Mouse (Mus musculus) hindbrain, embryonic 13.5 days (tissue): ENCODE data around the gene Heatr4. TPM values are rescaled to one million over a fixed set of nuclear protein-coding genes. Genes with fewer than 3 reads are reported as not detected.
"Not testable (repeated sequence)": the region's sequence is repeated elsewhere in the genome, so short reads cannot be mapped to it uniquely, and the experiment has no call there.

Source experiments
- ATAC-seq: fragments of 200-750 bp; cut with Nextera tagmentation; 2 replicates; pipeline ENCODE4 v1.8.0; 2017; ENCODE audit warnings: moderate TSS enrichment; ENCODE audit not compliant: low FRiP score
- H3K27ac ChIP-seq: fragments of 300-500 bp; sonication (generic); 2 replicates; pipeline ENCODE4 v1.5.1; 2015; ENCODE audit warnings: inconsistent platforms, mild to moderate bottlenecking, moderate library complexity
- H3K27me3 ChIP-seq: fragments of 300-500 bp; sonication (generic); 2 replicates; pipeline ENCODE4 v1.6.1; 2015; ENCODE audit warnings: mild to moderate bottlenecking, inconsistent platforms
- H3K36me3 ChIP-seq: fragments of 300-500 bp; sonication (generic); 2 replicates; pipeline ENCODE4 v1.6.1; 2015; ENCODE audit warnings: mild to moderate bottlenecking, inconsistent platforms
- H3K4me1 ChIP-seq: fragments of 300-500 bp; sonication (generic); replicated peaks from 2 replicates; pipeline ENCODE4 v1.6.1; 2015; ENCODE audit warnings: inconsistent platforms
- H3K4me2 ChIP-seq: fragments of 300-500 bp; sonication (generic); 2 replicates; pipeline ENCODE4 v1.6.1; 2015; ENCODE audit warnings: inconsistent platforms, mild to moderate bottlenecking, moderate library complexity
- H3K4me3 ChIP-seq: fragments of 300-500 bp; sonication (generic); 2 replicates; pipeline ENCODE4 v1.5.1; 2015; ENCODE audit warnings: mild to moderate bottlenecking, inconsistent platforms
- H3K9ac ChIP-seq: fragments of 300-500 bp; sonication (generic); 2 replicates; pipeline ENCODE4 v1.6.1; 2015; ENCODE audit warnings: mild to moderate bottlenecking, inconsistent platforms
- H3K9me3 ChIP-seq: fragments of 300-500 bp; sonication (generic); 2 replicates; pipeline ENCODE4 v1.6.1; 2016; ENCODE audit warnings: inconsistent platforms
- WGBS: fragments of 180-500 bp; shearing (Covaris S2); methylation state at CpG from one replicate; pipeline ENCODE4 v1.1.7; 2015; 5-methylcytosine and 5-hydroxymethylcytosine counted together
- polyA plus RNA-seq: library from polyadenylated mRNA; unstranded; fragments of >200 nt; fragmentation: Nextera tagmentation; extraction: Ambion mirVana; gene quantifications from 2 replicates; pipeline ENCODE4 v1.2.1, GENCODE M21; 2015

The Heatr4 gene
- polyA plus RNA-seq, 1 experiment from 2014 or later: not detected

DNA sequence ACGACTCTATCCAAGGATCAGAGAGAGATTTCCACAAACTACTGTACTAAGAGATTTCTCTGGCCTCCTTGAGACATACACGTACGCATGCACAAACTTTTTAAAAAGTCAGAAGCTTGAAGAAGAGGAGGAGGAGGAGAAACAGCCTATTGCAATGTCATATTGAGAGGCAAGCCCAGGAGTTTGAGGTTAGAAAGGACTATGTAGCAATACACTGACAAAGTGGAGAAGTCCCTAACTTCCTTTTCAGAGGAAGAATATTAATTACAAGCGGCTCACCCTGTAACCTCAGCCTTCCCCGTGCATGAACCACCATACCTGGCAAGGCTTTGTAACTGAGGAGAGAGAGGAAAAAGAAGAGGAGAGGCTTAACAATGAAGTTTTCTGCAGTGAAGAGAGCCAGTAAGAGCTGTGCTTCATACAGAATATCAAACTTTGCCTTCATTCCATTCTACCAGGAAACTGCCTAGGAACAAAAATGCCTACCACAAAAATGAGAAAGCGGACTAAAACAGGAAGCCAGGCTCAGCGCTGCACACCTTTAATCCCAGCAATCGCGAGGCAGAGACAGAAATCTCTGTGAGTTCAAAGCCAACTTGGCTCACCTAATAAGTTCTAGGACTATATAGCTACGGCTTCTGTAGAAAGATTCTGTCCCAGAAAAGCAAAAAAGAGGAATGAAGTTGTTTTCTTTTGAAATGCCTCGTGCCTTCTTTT lies 34.7 kb downstream of the Heatr4 start:
- WGBS: 31% methylated on average over 11 of the region's 11 CpGs

DNA sequence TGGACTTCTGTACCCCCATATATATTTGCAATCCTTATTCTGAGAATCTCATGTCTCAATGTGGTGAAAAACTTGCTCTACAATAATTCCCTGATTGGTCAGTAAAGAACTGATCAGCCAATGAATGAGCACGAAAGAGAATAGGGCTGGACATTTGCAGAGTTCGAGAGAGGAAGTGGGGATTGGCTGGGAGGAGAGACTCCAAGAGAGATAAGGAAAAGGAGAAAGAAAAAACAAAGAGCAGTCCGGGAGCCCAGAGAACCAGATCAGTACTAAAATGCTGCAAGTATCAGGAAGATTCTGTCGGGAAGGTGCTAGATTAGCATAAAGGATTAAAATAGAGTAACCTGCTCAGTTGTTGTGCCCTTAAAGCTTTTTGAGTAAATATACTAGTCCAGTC lies 35.6 kb downstream of the Heatr4 start:
- no peak overlapping the region for H3K4me3 ChIP-seq
- H3K9me3 ChIP-seq: no peaks in the 10 kb centered on the region
- H3K36me3 ChIP-seq: peaks cover 10% of the 10 kb centered on the region
- no peak overlapping the region for H3K9ac ChIP-seq
- no peak for ATAC-seq
- H3K27ac ChIP-seq: no peak overlapping the region
- H3K4me1 ChIP-seq: peaks cover 34% of the 10 kb centered on the region
- WGBS: 77% methylated on average over 4 of the region's 4 CpGs
- no peaks in the 10 kb centered on the region for H3K27me3 ChIP-seq
- H3K4me2 ChIP-seq: no peak overlapping the region

More for the DNA sequence above, 34.7 kb downstream of the Heatr4 start:
- peak overlapping the region; percentile 85 for H3K4me2 ChIP-seq
- peaks cover 10% of the 10 kb centered on the region for H3K36me3 ChIP-seq
- H3K4me1 ChIP-seq: peaks cover 36% of the 10 kb centered on the region
- no peaks in the 10 kb centered on the region for H3K27me3 ChIP-seq
- no peak overlapping the region for H3K27ac ChIP-seq
- peak overlapping the region; percentile 89 for H3K9ac ChIP-seq
- no peak for ATAC-seq
- H3K9me3 ChIP-seq: no peaks in the 10 kb centered on the region
- peak overlapping the region; percentile 89 for H3K4me3 ChIP-seq

DNA sequence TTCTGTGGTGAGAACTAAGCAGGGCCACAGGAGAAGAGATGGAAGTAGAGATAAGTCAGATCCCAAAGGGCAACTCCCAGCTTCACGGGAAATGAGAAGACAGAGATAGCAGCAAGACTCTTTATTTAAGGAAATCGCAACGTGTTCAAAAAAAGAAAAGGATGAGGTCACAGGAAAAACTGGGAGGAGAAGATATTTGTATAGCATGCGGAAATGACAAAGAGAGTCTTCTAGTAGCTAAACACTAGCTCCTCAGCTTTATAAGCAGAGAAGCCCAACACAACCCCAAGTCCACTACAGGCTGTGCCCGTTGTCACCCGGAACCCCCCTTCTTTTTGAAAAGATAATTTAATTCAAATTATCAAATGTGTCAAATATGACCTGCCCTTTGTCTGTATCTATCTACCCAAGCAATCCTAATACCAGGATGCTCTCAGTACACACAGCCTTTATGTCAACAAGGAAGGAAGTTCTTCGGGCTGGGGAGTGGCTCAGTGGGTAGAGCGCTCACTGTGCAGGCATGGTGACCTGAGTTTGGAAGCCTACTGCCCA lies 37.3 kb downstream of the Heatr4 start:
- no peaks in the 10 kb centered on the region for H3K36me3 ChIP-seq
- no peak for ATAC-seq

DNA sequence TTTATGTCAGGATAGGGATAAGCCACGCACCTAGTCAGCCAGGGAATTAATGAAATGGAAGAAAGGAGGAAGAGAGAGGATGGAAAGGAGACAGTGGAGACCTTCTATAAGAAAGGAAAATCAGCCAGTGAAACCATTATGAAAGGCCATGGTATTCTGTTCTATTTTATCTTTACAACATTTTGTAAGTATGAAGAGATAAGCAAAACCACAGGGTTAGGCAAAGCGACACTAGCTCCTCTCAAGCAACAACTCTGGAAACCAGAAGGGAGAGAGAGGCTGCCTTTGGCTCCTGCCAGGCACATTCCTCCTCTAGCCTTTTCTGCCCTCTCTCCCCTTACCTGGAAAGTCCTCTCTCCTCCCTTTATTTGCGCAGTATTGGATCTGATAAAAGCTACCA lies 42.7 kb downstream of the Heatr4 start:
- H3K27me3 ChIP-seq: no peaks in the 10 kb centered on the region
- no peaks in the 10 kb centered on the region for H3K36me3 ChIP-seq
- H3K4me1 ChIP-seq: no peaks in the 10 kb centered on the region
- no peak for ATAC-seq
- H3K9me3 ChIP-seq: no peaks in the 10 kb centered on the region
- H3K4me2 ChIP-seq: no peak overlapping the region
- H3K9ac ChIP-seq: no peak overlapping the region
- WGBS: 83% methylated on average over 3 of the region's 3 CpGs
- no peak overlapping the region for H3K4me3 ChIP-seq
- H3K27ac ChIP-seq: no peak overlapping the region

More for the DNA sequence above, 37.3 kb downstream of the Heatr4 start:
- Histone ChIP-seq H3K4me1 (peaks cover 18% of the 10 kb centered on the region), H3K9ac (no peak overlapping the region), H3K27ac (no peak overlapping the region), H3K4me3 (no peak overlapping the region), H3K27me3 (no peaks in the 10 kb centered on the region), H3K9me3 (no peaks in the 10 kb centered on the region), H3K4me2 (no peak overlapping the region)
- WGBS: 87% methylated on average over 8 of the region's 8 CpGs

DNA sequence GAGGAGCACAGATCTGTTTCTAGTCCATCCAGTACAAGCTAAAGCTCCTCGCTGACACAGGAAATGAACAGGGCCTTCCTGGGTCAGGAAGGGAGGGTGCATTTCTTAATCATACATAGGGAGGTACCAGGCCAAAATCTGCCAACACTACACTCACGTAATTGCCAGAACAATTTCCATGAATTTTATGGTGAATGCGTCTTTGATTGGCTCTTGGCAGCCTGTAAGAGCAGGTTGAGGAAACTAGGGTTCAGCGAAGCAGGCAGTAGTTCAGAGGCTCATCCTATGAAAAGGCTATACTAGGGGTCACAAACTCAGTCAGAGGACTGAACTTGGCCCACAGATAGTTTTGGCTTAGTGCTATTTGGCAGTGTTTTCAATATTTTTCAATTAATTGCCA lies 44.6 kb downstream of the Heatr4 start:
- Histone ChIP-seq H3K4me1 (no peaks in the 10 kb centered on the region), H3K4me3 (no peak overlapping the region), H3K9ac (no peak overlapping the region), H3K9me3 (no peaks in the 10 kb centered on the region), H3K27ac (no peak overlapping the region), H3K4me2 (no peak overlapping the region), H3K27me3 (no peaks in the 10 kb centered on the region), H3K36me3 (no peaks in the 10 kb centered on the region)
- WGBS: 65% methylated on average over 4 of the region's 4 CpGs
- ATAC-seq: no peak

DNA sequence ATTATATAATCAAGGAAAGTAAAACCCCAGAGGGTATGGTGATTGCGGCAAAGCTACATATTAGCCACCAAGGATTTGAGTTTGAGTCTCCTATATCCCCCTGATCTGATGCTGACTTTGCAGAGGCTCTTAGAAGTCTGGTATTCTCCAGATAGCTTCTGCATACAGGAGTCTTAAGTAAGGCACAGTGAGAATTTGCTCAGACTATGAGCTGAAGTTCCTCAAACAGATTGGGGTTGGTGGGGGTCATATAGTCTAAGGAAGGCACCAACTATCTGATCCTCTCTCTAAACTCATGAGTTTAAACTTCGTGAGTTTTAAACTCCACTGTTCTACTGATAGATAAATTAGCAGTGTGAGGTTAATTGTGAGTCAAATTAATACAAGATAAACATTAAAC lies 45.3 kb downstream of the Heatr4 start:
- Histone ChIP-seq H3K4me3 (no peak overlapping the region), H3K9ac (no peak overlapping the region), H3K9me3 (0 out of 2 replicates have a peak, but pooled peaks cover 2% of the 10 kb centered on the region), H3K36me3 (no peaks in the 10 kb centered on the region), H3K4me2 (no peak overlapping the region), H3K27ac (no peak overlapping the region), H3K4me1 (no peaks in the 10 kb centered on the region), H3K27me3 (no peaks in the 10 kb centered on the region)
- WGBS: 74% methylated on average over 2 of the region's 2 CpGs
- no peak for ATAC-seq

DNA sequence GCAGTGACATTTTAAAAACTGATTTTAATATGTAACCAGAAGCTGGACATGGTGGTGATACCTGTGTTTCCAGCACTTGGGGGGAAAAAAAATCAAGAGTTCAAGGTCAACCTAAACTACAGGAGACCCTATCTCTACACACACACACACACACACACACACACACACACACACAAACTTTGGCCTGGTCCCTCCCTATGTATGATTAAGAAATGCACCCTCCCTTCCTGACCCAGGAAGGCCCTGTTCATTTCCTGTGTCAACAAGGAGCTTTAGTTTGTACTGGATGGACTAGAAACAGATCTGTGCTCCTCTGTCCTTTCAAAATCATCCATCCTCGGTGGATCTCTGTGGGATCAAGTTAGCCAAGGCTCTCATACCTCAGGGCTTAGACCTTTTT lies 46.1 kb downstream of the Heatr4 start:
- not testable (repeated sequence) for H3K36me3 ChIP-seq, H3K27ac ChIP-seq, H3K4me2 ChIP-seq, H3K9me3 ChIP-seq, H3K27me3 ChIP-seq, ATAC-seq, H3K9ac ChIP-seq, H3K4me3 ChIP-seq, H3K4me1 ChIP-seq
- 48% methylated on average over 1 of the region's 1 CpGs for WGBS

DNA sequence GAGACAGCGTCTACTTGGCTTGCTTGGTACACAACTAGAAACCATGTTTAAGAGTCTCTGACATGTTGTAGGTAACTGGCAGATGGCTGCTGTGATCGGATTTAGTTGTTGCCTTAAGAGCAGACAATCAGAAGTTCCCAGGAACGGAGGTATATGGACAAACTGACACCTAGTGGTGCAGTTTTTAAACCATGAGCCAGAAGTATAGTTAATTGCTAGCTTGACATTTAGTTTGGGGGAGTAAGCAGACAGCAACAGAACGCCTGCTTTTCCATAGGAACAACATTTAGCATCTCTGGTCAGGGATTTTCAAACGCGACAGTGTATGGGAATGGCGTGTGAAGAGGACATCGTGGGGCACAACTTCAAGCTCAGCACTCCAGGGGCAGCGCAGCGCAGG lies 47.1 kb downstream of the Heatr4 start:
- Histone ChIP-seq H3K4me3 (no peak overlapping the region), H3K27me3 (no peaks in the 10 kb centered on the region), H3K4me2 (no peak overlapping the region), H3K36me3 (no peaks in the 10 kb centered on the region), H3K27ac (no peak overlapping the region), H3K9ac (no peak overlapping the region), H3K4me1 (no peaks in the 10 kb centered on the region), H3K9me3 (0 out of 2 replicates have a peak, but pooled peaks cover 2% of the 10 kb centered on the region)
- 76% methylated on average over 10 of the region's 10 CpGs for WGBS
- ATAC-seq: no peak

DNA sequence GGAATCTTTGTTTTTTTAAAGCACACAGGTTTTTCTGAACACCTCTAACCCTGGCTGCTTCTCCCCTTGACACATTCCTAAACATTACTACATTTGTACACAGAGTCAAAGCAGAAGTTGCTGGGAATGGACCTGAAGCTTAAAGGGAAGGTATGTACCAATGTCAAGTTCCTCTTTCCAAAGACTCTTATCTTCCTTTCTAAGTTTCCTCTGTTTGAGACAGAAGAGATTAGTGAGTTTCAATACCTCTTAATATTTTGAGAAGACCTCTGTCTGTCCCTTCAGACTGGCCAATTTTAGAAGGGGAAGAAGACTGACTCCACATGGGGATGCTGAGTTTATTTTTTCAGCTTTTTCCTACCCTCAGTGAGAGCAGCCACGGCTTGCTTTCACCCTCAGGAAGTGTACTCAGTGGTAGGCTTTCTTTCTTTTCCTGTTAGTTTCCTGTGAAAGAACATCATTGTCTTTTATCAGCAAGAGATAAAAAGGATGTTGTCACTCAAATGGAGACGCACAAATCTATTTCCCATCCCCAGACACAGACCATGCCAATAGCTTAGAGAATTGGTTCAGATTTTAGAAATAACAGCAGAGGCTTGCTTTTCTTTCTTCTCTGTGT lies 55.4 kb downstream of the Heatr4 start:
- no peak overlapping the region for H3K27ac ChIP-seq
- no peak overlapping the region for H3K9ac ChIP-seq
- WGBS: 34% methylated on average over 2 of the region's 2 CpGs
- no peak overlapping the region for H3K4me3 ChIP-seq
- no peaks in the 10 kb centered on the region for H3K4me1 ChIP-seq
- no peak for ATAC-seq
- H3K4me2 ChIP-seq: no peak overlapping the region
- no peaks in the 10 kb centered on the region for H3K27me3 ChIP-seq
- no peaks in the 10 kb centered on the region for H3K9me3 ChIP-seq
- no peaks in the 10 kb centered on the region for H3K36me3 ChIP-seq

DNA sequence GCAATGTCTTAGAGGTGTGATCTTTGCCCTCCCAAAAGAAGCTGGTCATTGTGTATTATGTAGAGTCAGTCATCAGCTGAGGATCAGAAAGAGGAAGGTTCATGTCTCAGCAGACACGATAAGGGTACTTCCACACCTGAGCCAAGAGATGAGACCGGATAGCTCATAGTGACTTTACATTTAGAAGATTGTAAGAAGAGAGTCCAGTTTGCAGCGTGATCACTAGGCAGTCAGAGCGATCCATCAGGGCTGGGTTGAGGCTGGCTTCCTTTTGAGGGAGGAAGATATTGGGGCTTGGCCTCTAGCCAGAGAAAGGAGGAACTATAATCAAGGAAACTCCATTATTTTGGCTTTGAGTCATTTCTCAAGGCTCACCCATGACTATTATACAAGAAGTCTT lies 56.9 kb downstream of the Heatr4 start:
- Histone ChIP-seq H3K27me3 (no peaks in the 10 kb centered on the region), H3K4me2 (no peak overlapping the region)
- WGBS: 89% methylated on average over 4 of the region's 4 CpGs

DNA sequence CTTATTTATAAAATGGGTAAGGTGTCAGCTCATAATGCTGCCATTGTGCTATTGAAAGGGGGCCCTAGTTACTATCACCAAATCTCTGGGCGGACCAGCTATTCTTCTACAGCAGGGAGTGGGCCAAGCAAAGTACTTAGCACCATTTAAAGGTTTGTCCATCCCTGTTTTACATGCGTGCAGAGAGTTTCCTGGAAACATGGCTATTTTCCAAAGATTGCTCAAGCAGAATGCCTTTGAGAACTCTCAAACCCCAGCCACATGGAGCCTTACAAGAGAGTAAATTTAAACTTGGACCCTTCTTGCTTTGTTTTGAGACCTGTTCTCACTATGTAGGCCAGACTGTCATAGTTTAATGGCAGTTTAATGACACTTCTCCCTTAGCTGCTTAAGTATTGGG lies 58.6 kb downstream of the Heatr4 start:
- H3K27ac ChIP-seq: no peak overlapping the region

More for the DNA sequence above, 56.9 kb downstream of the Heatr4 start:
- no peak overlapping the region for H3K4me3 ChIP-seq
- peaks cover 4% of the 10 kb centered on the region for H3K4me1 ChIP-seq
- no peak for ATAC-seq
- H3K9me3 ChIP-seq: no peaks in the 10 kb centered on the region
- H3K9ac ChIP-seq: no peak overlapping the region
- no peaks in the 10 kb centered on the region for H3K36me3 ChIP-seq
- no peak overlapping the region for H3K27ac ChIP-seq

DNA sequence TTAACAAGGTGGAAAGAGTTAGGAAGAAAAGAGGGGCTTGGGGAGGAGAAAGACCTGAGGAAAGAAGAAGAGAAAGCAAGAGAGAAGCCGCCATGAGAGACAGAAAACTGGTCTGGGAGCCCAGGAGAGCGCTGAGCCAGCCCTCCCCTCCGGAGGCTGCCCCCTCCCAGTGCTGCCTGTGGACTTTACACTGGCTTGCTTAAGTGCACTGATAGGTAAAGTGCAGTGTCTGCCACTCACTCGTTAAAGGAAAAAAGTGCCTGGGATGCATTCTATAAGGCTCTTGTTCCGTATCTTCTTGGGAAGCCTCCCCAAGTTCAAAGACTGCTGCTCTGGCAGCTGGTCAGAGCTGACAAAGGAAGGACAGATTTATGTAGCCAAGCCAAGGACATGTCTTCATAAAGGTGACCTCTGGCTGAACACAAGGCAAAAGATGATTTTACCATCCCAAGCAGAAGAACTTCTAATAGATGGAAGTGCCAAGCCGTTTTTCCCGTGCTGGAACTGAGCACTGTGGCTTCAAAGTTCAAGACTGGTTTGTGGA lies 59.4 kb downstream of the Heatr4 start:
- Histone ChIP-seq H3K4me1 (peaks cover 15% of the 10 kb centered on the region), H3K36me3 (no peaks in the 10 kb centered on the region), H3K4me3 (no peak overlapping the region), H3K9ac (no peak overlapping the region), H3K9me3 (no peaks in the 10 kb centered on the region), H3K27me3 (no peaks in the 10 kb centered on the region), H3K4me2 (no peak overlapping the region), H3K27ac (no peak overlapping the region)
- WGBS: 71% methylated on average over 7 of the region's 7 CpGs
- no peak for ATAC-seq

More for the DNA sequence above, 58.6 kb downstream of the Heatr4 start:
- Histone ChIP-seq H3K9ac (no peak overlapping the region), H3K4me3 (no peak overlapping the region), H3K4me1 (peaks cover 7% of the 10 kb centered on the region), H3K27me3 (no peaks in the 10 kb centered on the region), H3K9me3 (no peaks in the 10 kb centered on the region), H3K36me3 (no peaks in the 10 kb centered on the region), H3K4me2 (no peak overlapping the region)
- 78% methylated on average over 2 of the region's 2 CpGs for WGBS
- no peak for ATAC-seq
